Mouse (Mus musculus) erythroblast, embryonic 14.5 days (primary cell): Measurements from ENCODE around the gene Fbxw11. TPM values are rescaled to one million over a fixed set of nuclear protein-coding genes. Genes with fewer than 3 reads are reported as not detected.
"Not testable (repeated sequence)": the region's sequence is repeated elsewhere in the genome, so short reads cannot be mapped to it uniquely, and the experiment has no call there.

Experiments
- H3K27me3 ChIP-seq: 2 replicates; pipeline ENCODE4 v1.6.1; 2012; ENCODE audit warnings: inconsistent platforms; ENCODE audit not compliant: control insufficient read depth
- H3K36me3 ChIP-seq: 2 replicates; pipeline ENCODE4 v1.6.1; 2012; ENCODE audit warnings: mild to moderate bottlenecking, inconsistent platforms; ENCODE audit not compliant: control insufficient read depth
- H3K4me1 ChIP-seq: 2 replicates; pipeline ENCODE4 v1.6.1; 2012; ENCODE audit warnings: inconsistent platforms; ENCODE audit not compliant: control insufficient read depth
- H3K4me3 ChIP-seq: replicated peaks from 2 replicates; pipeline ENCODE3; 2012; ENCODE audit warnings: moderate library complexity, mild to moderate bottlenecking, inconsistent platforms
- H3K9me3 ChIP-seq: 2 replicates; pipeline ENCODE4 v1.6.1; 2012; ENCODE audit warnings: low read length, inconsistent platforms, mixed read lengths; ENCODE audit not compliant: control insufficient read depth
- GATA1 ChIP-seq: IDR thresholded peaks from 2 replicates; pipeline ENCODE4 v1.6.1; 2012; ENCODE audit warnings: low read length, inconsistent platforms, mixed read lengths
- TAL1 ChIP-seq: IDR thresholded peaks from 3 replicates; pipeline ENCODE4 v1.6.1; 2012; ENCODE audit warnings: low read length, inconsistent platforms, mixed read lengths
- polyA plus RNA-seq: library from polyadenylated mRNA; stranded (reverse); fragments of >175 nt; gene quantifications from 2 replicates; pipeline ENCODE4 v1.2.3, GENCODE M21; 2012

The Fbxw11 gene
- polyA plus RNA-seq, 1 experiment: 0.35 TPM

- Histone ChIP-seq H3K9me3 (no peaks in the 10 kb centered on the region), H3K27me3 (no peaks in the 10 kb centered on the region), H3K4me1 (peaks cover 20% of the 10 kb centered on the region), H3K36me3 (peaks cover 15% of the 10 kb centered on the region), H3K4me3 (no peak overlapping the region)
- no peak for TF ChIP-seq GATA1
- TF ChIP-seq TAL1: no peak
Observed at GRCm38 (mm10) chr11:32650236-32650749, 7.8 kb downstream of the Fbxw11 start.

DNA sequence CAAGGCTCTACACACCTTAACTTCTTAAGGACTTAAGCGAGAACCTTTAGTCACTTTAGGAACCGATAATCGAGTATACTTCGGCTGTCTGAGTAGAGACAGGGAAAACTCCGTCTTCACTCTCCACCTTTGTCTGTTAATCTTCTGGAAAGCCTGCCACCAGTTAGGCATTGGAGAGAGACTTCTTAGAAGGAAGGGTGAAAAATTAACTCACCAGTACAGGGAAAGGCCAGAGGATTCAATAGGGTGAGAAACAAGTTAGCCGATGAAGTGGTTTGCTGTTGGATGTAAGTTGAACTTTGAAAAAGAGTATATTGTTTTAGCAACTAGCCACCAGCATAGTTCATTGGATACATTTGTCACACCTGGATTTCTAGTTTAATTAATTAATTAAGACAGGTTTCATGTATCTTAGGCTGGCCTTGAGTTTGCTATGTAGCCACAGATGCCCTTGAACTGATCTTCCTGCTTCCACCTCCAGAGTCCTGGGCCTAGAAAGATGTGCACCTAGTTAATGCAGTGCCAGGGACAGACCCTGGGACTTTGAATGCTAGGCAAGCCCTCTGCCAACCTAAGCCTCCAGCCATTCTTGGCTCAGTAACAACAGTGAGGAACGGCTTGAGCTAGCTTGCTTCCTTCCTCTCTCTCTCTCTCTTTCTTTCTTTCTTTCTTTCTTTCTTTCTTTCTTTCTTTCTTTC is 8.5 kb downstream of the Fbxw11 start:
- Histone ChIP-seq H3K4me3 (no peak overlapping the region), H3K36me3 (peaks cover 15% of the 10 kb centered on the region), H3K4me1 (peaks cover 18% of the 10 kb centered on the region), H3K9me3 (no peaks in the 10 kb centered on the region), H3K27me3 (no peaks in the 10 kb centered on the region)
- no peak for TF ChIP-seq TAL1
- TF ChIP-seq GATA1: no peak

- no peaks in the 10 kb centered on the region for H3K27me3 ChIP-seq
- H3K4me3 ChIP-seq: no peak overlapping the region
- no peaks in the 10 kb centered on the region for H3K9me3 ChIP-seq
- TF ChIP-seq TAL1: no peak
- no peak for TF ChIP-seq GATA1
- peaks cover 15% of the 10 kb centered on the region for H3K36me3 ChIP-seq
- peaks cover 18% of the 10 kb centered on the region for H3K4me1 ChIP-seq
Observed at GRCm38 (mm10) chr11:32651723-32652122, 9.2 kb downstream of the Fbxw11 start.

- H3K27me3 ChIP-seq: no peaks in the 10 kb centered on the region
- H3K4me3 ChIP-seq: no peak overlapping the region
- TF ChIP-seq GATA1: no peak
- TF ChIP-seq TAL1: no peak
- H3K9me3 ChIP-seq: no peaks in the 10 kb centered on the region
- H3K36me3 ChIP-seq: peaks cover 11% of the 10 kb centered on the region
- H3K4me1 ChIP-seq: peaks cover 6% of the 10 kb centered on the region
Observed at GRCm38 (mm10) chr11:32662082-32662656, 19.6 kb downstream of the Fbxw11 start.

DNA sequence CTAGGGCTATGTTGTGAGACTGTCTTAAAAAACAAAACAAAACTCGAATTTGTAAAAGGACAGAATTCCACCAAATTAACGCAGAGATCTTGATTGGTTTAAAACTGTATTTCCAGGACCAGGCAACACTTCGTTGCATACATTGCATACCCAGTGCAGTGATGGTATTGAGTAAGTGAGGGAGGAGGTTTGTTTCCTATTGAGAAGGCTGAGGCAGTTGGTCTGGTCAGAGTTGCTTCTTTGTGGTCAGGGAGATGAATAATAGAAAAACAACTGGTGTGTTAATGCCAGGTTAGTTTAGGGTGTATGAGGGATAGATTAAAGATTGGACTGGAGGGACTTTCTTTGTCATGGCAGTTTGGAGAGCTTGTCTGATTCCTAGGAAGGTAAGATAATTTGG is 23.1 kb downstream of the Fbxw11 start:
- Histone ChIP-seq H3K27me3 (no peaks in the 10 kb centered on the region), H3K4me3 (no peak overlapping the region), H3K4me1 (peaks cover 11% of the 10 kb centered on the region), H3K9me3 (no peaks in the 10 kb centered on the region), H3K36me3 (peaks cover 15% of the 10 kb centered on the region)
- TF ChIP-seq GATA1 (no peak), TAL1 (no peak)

DNA sequence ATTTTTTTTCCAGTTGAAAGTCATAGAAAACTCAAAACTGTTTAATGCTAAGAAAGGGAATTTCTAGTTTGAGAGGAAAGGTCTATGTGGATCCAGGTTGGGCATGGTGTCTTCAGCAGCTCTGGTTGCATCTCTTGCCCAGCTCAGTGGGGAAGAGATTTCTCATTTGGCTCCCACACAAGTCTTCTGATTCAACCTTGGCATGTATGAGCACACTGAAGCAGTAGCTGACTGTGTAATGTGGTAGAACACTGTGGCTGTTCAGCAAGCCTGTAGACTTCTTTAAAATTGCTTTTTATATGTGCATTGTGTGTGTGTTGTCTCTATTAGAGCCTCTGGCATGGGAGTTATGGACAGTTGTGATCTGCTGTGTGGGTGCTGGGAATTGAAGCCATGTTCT is 24.5 kb downstream of the Fbxw11 start:
- TF ChIP-seq TAL1 (no peak), GATA1 (no peak)
- Histone ChIP-seq H3K27me3 (no peaks in the 10 kb centered on the region), H3K4me1 (peaks cover 18% of the 10 kb centered on the region), H3K36me3 (peaks cover 11% of the 10 kb centered on the region), H3K9me3 (no peaks in the 10 kb centered on the region), H3K4me3 (no peak overlapping the region)

GRCm38 (mm10) chr11:32671480-32671879 is 29.0 kb downstream of the Fbxw11 start:
- no peak for TF ChIP-seq TAL1
- no peak for TF ChIP-seq GATA1
- Histone ChIP-seq H3K4me3 (no peak overlapping the region), H3K36me3 (peaks cover 8% of the 10 kb centered on the region), H3K27me3 (no peaks in the 10 kb centered on the region), H3K4me1 (peaks cover 14% of the 10 kb centered on the region), H3K9me3 (no peaks in the 10 kb centered on the region)

DNA sequence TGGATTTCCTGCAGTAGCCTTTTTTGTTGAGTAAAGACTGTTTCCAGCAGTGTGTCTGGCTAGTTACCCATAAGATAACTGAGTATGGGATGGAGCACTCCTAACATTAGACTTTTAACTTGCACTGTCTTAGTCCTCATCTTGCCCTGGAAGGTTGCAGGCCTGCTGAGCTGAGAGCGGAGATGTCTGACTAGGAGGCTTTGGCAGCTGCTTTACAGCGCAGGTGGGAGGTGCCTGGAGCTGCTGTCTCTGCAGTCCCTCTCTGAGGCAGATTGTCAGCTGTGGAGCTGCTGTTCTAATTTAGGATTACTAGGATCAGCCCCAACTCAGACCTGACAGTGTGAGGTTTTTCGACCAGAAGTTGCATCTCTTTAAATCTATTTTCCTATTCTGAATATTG is 34.3 kb downstream of the Fbxw11 start:
- H3K36me3 ChIP-seq: peaks cover 2% of the 10 kb centered on the region; the same call in 1 of the 2 replicates
- no peaks in the 10 kb centered on the region for H3K9me3 ChIP-seq
- TF ChIP-seq TAL1: no peak
- no peak for TF ChIP-seq GATA1
- no peaks in the 10 kb centered on the region for H3K27me3 ChIP-seq
- no peak overlapping the region for H3K4me3 ChIP-seq
- H3K4me1 ChIP-seq: peaks cover 16% of the 10 kb centered on the region

- H3K4me3 ChIP-seq: no peak overlapping the region
- H3K9me3 ChIP-seq: no peaks in the 10 kb centered on the region
- peaks cover 2% of the 10 kb centered on the region; the same call in 1 of the 2 replicates for H3K36me3 ChIP-seq
- TF ChIP-seq GATA1 (no peak), TAL1 (no peak)
- no peaks in the 10 kb centered on the region for H3K27me3 ChIP-seq
- H3K4me1 ChIP-seq: peaks cover 16% of the 10 kb centered on the region
Observed at GRCm38 (mm10) chr11:32677811-32678210, 35.3 kb downstream of the Fbxw11 start.

- H3K9me3 ChIP-seq, H3K27me3 ChIP-seq: not testable (repeated sequence)
- H3K4me1 ChIP-seq: peaks cover 16% of the 10 kb centered on the region
Observed at GRCm38 (mm10) chr11:32679091-32679490, 36.6 kb downstream of the Fbxw11 start.

More at GRCm38 (mm10) chr11:32679091-32679490, 36.6 kb downstream of the Fbxw11 start:
- H3K36me3 ChIP-seq, H3K4me3 ChIP-seq: not testable (repeated sequence)
